Mouse (Mus musculus): ENCODE results near the gene Fkbp6. TPM values are rescaled to one million over a fixed set of nuclear protein-coding genes. Genes with fewer than 3 reads are reported as not detected.
"Not testable (repeated sequence)": the region's sequence is repeated elsewhere in the genome, so short reads cannot be mapped to it uniquely, and the experiment has no call there.

The Fkbp6 gene
- under 1 TPM; 0.32 to 0.36 TPM for total RNA-seq (2021)
- long read RNA-seq, experiment 1: 0 reads
- long read RNA-seq, experiment 2: 0 reads

DNA sequence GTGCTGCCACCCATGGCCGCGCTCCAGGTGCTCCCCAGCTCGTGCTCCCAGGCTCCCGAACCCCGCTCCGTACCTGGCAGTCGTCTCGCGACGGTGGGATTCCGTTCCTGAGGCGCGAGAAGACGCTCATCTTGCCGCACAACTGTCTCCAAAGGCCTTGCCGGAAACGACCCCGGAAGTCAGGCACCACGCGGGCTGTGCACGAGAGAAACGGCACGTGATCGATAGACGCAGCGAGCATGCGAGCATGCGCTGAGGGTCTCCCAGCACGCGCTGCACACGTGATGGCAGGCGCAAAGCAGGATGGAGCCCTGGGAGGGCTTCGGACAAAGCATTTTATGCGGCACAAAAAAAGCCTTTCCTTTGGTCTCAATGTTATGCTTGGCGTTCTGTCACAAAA, at the start of gene Fkbp6:
Gene Fkbp6, minus strand, starts transcription at position 183 of the 400 bp plus-strand sequence.
- no peak for DNase-seq (ENCODE audit: low spot score in 2 of 2)

DNA sequence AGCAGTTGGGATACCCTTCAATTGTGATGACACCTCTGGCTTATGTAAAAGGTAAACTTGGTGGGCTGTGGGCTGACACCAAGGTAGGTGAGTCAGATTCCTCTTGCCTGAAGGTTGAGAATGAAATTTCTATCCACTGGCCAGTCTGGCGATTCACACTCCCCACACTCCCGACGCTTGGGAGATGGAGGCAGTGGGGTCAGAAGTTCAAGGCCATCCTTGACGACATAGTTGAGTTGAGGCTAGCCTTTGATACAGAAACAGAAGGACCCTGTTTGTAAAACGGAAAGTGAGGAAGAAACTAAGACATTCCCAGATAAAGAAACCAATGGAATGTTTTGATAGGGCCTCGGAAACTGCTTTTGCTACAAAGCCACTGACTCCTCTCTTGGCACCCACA, 49.5 kb upstream of the Fkbp6 start:
- DNase-seq (ENCODE audit: low spot score in 2 of 2): no peak

- no peak for DNase-seq (ENCODE audit: low spot score in 2 of 2)
These were observed 46.0 kb upstream of the Fkbp6 start for GRCm38 (mm10) chr5:135395826-135396225.

DNA sequence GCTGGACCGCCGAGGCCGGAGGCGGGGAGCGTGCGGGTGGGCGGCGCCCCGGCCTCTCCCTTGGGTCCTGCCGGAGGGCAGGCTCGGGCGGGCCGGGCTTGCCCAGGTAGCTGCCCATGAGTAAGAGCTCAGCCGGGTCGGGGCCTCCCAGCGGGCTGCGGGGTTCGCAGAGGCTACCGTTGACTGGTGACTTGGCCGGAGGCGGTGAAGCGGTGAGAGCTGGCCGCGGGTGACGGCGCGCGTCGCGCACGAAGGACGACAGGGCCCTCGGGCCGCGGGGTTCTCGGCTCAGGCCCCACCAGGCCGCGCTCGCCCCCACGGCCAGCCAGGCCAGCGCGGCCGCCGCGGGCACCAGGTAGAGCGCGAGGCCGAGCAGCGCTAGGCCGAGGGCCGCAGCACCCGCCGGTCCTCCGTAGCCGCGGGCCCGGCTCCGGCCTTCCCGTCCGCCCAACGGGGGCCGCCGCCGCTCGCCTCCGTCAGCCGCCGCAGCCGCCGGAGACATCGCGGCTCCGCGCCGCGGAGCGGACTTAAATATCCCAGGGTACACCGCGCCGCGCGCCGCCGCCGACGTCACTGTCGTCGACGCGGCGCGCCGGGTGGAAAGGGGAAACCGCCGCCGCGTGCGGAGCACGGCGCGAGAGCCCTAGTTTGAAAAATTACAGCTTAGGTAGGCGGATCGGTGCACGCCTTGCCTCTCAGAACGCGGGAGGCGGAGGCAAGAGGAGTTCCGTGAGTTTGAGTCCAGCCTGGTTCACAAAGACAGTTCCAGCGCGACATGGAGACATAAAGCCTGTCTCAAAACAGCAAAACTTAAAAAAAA, 44.4 kb upstream of the Fkbp6 start, which contains the start of gene Pom121:
Gene Pom121, minus strand, starts transcription at position 543 of the 820 bp plus-strand sequence.
- peak; percentile 63 to 85 for DNase-seq (ENCODE audit: low spot score in 2 of 2)

DNA sequence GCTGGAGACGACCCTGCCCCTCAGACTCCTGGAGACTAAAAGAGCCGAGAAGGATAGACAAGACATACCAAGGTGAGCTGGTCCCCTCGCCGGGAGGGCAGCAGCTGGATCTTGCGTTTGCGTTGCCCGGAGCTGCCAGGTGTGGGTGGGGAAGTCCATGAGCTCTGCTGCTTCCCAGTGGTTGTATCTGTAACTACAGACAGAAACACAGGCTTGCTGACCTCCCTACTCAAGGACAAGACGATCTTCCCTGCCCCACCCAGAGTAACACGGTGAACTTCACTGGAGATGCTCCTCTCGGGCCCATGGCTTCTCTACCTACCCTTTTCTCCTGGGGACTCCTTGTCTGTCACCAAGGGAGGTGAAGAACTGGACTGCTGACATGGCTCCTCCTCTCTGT, 33.9 kb upstream of the Fkbp6 start:
- no peak for DNase-seq (ENCODE audit: low spot score in 2 of 2)

- no peak for DNase-seq (ENCODE audit: low spot score in 2 of 2)
These were observed 32.9 kb upstream of the Fkbp6 start for GRCm38 (mm10) chr5:135382746-135383145.

- DNase-seq (ENCODE audit: low spot score in 2 of 2): no peak
These were observed 31.6 kb upstream of the Fkbp6 start for GRCm38 (mm10) chr5:135381356-135381925.

DNA sequence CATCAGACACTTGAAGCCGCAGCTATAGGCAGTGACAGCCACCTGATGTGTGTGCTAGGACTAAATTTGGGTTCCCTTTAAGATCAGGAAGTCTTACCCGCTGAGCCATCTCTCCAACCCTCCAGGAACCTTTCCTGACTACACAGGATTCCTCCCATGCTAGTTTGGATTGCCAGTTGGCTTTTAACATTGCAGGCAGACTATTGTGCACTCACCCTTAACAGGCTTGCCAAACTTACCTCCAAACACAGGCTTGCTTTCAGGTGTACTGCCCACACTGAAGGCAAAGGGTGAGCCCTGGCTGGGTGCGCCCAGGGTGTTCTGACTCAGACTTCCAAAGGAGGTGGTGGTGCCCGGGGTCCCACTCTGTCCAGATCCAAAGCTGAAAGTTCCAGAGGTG, 30.8 kb upstream of the Fkbp6 start:
- DNase-seq (ENCODE audit: low spot score in 2 of 2): no peak

- no peak for DNase-seq (ENCODE audit: low spot score in 2 of 2)
These were observed 26.5 kb upstream of the Fkbp6 start for GRCm38 (mm10) chr5:135376341-135376740.

DNA sequence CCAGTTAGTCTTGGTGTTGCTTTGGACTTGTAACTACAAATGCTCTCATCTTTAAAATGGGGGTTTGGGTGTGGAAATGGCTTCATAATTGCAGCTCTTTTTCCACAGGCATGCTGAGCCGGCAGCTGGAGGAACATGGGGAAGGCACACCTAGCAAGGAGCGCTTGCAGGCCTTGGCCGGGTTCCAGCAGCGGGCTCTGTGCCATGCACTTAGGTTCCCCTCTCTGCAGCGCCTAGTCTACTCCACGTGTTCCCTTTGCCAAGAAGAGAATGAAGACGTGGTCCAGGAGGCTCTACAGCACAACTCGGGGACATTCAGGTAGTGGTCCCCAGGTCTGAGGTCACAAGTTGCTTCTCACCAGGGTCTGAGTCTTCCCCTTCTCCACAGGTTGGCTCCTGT, 25.3 kb upstream of the Fkbp6 start:
- DNase-seq (ENCODE audit: low spot score in 2 of 2): no peak

DNA sequence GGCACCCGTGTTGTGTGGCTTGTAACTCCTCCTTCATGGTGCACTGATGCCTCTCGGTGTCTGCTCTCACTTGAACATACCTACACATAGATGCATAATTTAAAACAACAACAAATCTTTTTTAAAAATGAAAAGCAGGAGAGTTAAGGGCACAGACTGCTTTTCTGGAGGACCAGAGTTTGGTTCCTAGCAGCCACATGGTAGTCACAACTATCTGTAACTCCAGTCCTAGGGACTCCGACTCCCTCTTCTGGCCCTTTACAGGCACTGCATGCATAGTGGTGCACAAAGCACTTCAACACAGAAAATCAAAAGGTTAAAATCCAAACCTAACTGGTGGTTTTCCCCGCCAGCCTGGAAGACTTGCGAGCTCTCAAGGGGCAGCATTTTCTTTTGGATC, 23.8 kb upstream of the Fkbp6 start:
- DNase-seq (ENCODE audit: low spot score in 2 of 2): no peak

DNA sequence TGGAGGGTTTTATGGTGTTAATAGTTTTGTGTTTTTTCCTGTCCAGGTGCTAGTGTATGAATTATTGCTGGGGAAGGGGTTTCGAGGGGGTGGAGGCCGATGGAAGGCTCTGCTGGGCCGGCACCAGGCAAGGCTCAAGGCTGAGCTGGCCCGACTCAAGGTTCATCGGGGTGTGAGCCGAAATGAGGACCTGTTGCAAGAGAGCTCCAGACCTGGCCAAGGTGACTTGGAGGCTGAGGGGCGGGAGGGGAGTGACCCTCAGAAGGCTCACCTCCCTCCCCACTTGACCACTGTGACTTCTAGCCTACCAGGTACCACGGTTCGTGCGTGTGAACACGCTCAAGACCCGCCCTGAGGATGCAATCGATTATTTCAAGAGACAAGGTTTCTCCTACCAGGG, 21.4 kb upstream of the Fkbp6 start:
- no peak for DNase-seq (ENCODE audit: low spot score in 2 of 2)

DNA sequence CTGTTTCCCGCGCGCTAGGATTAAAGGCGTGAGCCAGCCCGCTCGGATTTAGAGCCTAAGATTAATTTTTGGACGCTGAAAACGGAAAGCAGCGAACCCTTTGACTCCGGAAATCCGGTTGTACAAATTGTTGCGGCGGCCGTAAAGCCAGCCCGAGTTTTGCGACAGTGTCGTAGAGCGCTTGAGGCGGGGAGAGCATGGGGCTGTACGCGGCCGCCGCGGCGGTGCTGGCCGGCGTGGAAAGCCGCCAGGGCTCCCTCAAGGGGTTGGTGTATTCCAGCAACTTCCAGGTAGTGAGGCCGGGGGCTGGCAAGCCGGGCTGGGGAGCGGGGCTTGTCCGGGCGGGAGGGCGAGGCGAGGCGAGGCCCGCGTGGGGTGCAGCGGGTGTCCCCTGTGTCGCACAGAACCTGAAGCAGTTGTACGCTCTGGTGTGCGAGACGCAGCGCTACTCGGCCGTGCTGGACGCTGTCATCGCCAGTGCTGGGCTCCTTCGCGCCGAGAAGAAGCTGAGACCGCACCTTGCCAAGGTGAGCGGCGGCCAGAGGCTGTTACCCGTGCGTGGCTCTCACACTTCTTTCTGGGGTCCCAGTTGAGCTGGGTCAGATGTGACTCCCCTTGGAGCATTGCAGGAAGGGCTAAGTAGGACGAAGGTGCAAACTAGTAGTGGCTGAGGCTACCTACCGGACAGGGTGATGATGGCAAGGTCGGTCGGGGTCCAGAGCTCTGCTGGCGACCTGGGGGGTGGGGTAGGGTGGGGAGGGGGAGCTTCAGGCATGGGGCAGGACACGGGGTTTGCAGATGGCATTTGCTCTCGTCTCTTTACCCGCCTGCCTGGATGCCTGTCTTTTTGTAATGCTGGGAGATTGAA, 20.2 kb upstream of the Fkbp6 start, which contains the start of gene Nsun5:
Gene Nsun5, plus strand, starts transcription at position 167 of the 868 bp plus-strand sequence.
- peak; percentile 90 to 97 for DNase-seq (ENCODE audit: low spot score in 2 of 2)

DNA sequence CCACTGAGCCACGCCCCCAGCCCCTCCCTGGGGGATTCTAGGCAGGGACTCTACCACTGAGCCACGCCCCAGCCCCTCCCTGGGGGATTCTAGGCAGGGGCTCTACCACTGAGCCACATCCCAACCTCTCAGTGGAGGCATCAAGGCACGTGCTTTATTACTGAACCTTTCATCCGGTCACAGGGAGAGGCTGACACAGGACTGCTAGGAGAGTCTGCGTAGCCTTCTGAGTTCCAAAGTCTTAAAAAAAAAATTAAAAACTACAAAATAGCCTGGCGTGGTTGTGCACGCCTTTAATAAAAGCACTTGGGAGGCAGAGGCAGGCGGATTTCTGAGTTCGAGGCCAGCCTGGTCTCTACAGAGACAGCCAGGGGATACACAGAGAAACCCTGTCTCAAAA, 19.4 kb upstream of the Fkbp6 start:
- DNase-seq (ENCODE audit: low spot score in 2 of 2): not testable (repeated sequence)

DNA sequence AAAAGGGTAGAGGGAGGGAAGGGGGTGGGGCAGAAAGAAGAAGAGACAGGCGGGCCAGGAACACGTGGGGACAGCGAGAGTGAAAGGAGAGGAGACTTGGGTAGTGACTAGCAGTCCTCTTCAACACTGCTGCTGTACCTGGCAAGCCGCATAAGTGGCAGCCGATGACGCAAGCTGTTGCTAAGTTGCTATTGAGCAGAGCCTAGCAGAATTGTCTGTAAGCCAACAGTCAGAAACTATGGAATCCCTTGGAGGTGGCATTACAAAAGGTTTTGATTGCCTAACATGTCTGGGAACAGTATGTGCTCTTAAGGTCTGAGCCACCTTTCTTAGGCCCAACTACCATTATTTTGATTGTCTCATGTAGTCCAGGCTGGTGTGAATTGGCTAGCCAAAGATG, 18.5 kb upstream of the Fkbp6 start:
- DNase-seq (ENCODE audit: low spot score in 2 of 2): no peak

DNA sequence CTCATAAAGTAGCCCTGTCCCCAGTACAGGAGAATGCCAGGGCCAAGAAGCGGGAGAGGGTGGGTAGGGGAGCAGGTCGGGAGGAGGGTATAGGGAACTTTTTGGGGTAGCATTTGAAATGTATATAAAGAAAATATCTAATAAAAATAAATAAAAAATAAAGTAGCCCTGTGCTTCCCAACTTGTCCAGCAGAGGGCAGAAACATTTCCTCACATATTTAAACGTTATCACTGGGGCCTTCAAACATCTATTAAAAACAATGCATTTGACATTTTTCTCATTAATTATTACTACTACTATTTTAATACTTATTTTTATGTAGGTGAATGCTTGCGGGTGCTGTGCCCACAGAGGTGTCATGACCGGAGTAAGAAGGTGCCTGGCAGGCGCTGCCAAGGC, 18.0 kb upstream of the Fkbp6 start:
- DNase-seq (ENCODE audit: low spot score in 2 of 2): no peak

- DNase-seq (ENCODE audit: low spot score in 2 of 2): no peak
These were observed 13.7 kb upstream of the Fkbp6 start for GRCm38 (mm10) chr5:135363540-135363939.

GRCm38 (mm10) chr5:135362572-135362971, 12.7 kb upstream of the Fkbp6 start:
- no peak for DNase-seq (ENCODE audit: low spot score in 2 of 2)

DNA sequence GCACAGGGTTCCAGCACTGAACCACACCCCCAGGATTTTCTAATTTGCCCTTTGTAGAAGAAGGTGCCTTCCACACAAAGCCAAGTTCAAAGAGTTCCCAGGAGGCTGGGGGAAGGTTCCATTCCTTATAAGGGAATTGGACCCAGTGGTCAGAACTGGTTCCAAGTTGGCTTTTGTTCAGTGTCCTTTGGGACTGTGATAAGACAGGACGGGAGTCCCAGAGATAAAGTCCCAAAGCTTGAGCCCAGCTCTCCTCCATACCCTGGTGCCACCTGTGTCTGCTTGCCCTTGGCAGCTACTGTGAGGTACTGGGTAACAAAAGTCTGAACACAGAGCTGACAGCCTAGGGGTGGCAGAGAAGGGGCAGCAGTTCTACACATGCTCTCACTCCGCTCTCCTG, 9.9 kb upstream of the Fkbp6 start:
- DNase-seq (ENCODE audit: low spot score in 2 of 2): no peak

GRCm38 (mm10) chr5:135357556-135357955, 7.7 kb upstream of the Fkbp6 start:
- peak; percentile 55 to 70 for DNase-seq (ENCODE audit: low spot score in 2 of 2)

- no peak for DNase-seq (ENCODE audit: low spot score in 2 of 2)
These were observed 6.2 kb upstream of the Fkbp6 start for GRCm38 (mm10) chr5:135356090-135356489.

GRCm38 (mm10) chr5:135353564-135353963, 3.7 kb upstream of the Fkbp6 start:
- no peak for DNase-seq (ENCODE audit: low spot score in 2 of 2)

All from gastrocnemius, postnatal 4 days (tissue).